Mouse (Mus musculus) thymus, adult 2 months (tissue): ENCODE data around the gene Gm20388. TPM values are rescaled to one million over a fixed set of nuclear protein-coding genes. Genes with fewer than 3 reads are reported as not detected.

ENCODE experiments used
- DNase-seq: peaks from one replicate; pipeline ENCODE4 v3.0.0; 2021
- H3K27ac ChIP-seq: fragments of 200-500 bp; 2 replicates; pipeline ENCODE4 v1.5.1; 2012; ENCODE audit warnings: low read length, control low read depth; ENCODE audit not compliant: control insufficient read depth, insufficient read depth
- H3K27me3 ChIP-seq: fragments of 200-500 bp; 2 replicates; pipeline ENCODE4 v1.6.1; 2012; ENCODE audit warnings: mild to moderate bottlenecking, low read length, moderate library complexity, mixed read lengths; ENCODE audit not compliant: control insufficient read depth, insufficient read depth
- H3K36me3 ChIP-seq: fragments of 200-500 bp; 2 replicates; pipeline ENCODE4 v1.6.1; 2012; ENCODE audit warnings: mild to moderate bottlenecking, low read length, moderate library complexity; ENCODE audit not compliant: control insufficient read depth, insufficient read depth
- H3K4me1 ChIP-seq: fragments of 200-500 bp; replicated peaks from 2 replicates; pipeline ENCODE4 v1.6.1; 2012; ENCODE audit warnings: low read length; ENCODE audit not compliant: control insufficient read depth, insufficient read depth
- H3K4me3 ChIP-seq: fragments of 200-500 bp; 2 replicates; pipeline ENCODE4 v1.5.1; 2012; ENCODE audit warnings: mild to moderate bottlenecking, low read length, control low read depth, moderate library complexity; ENCODE audit not compliant: control insufficient read depth, insufficient read depth
- CTCF ChIP-seq: fragments of 200-500 bp; IDR thresholded peaks from 2 replicates; pipeline ENCODE4 v1.5.1; 2012; ENCODE audit warnings: mild to moderate bottlenecking, control low read depth, low read length, moderate library complexity, borderline replicate concordance; ENCODE audit not compliant: control insufficient read depth, poor library complexity, insufficient read depth; ENCODE audit errors: extremely low read depth
- POLR2A ChIP-seq: fragments of 200-500 bp; IDR thresholded peaks from 2 replicates; pipeline ENCODE4 v1.6.1; 2012; ENCODE audit warnings: mild to moderate bottlenecking, low read length, control low read depth, moderate library complexity; ENCODE audit not compliant: control insufficient read depth, poor library complexity, insufficient read depth; ENCODE audit errors: extremely low read depth
- WGBS: fragments of 180-500 bp; shearing (Covaris S2); methylation state at CpG from one replicate; pipeline ENCODE4 v1.1.7; 2018; 5-methylcytosine and 5-hydroxymethylcytosine counted together
- polyA plus RNA-seq: library from polyadenylated mRNA; depleted of rRNA; stranded (reverse); fragments of >200 nt; gene quantifications from 2 replicates; pipeline ENCODE4 v1.2.3, GENCODE M21; 2012

Gm20388 gene
- polyA plus RNA-seq, 1 experiment, result 103 TPM

- no peak overlapping the region for H3K27ac ChIP-seq
- no peak for TF ChIP-seq POLR2A
- no peak for TF ChIP-seq CTCF
- no peak overlapping the region for H3K4me3 ChIP-seq
- no peak for DNase-seq
- no peaks in the 10 kb centered on the region for H3K27me3 ChIP-seq
- WGBS, result 96% methylated on average over 8 of the region's 8 CpGs
- H3K4me1 ChIP-seq, result no peaks in the 10 kb centered on the region
- H3K36me3 ChIP-seq, result peaks cover 49% of the 10 kb centered on the region
Observed at GRCm38 (mm10) chr8:120580336-120581000, 669.8 kb downstream of the Gm20388 start.

GRCm38 (mm10) chr8:120581329-120581728 lies 670.7 kb downstream of the Gm20388 start:
- no peak for TF ChIP-seq POLR2A
- TF ChIP-seq CTCF, result no peak
- 95% methylated on average over 12 of the region's 12 CpGs for whole genome bisulfite sequencing
- DNase-seq, result no peak
- Histone ChIP-seq H3K27me3 (no peaks in the 10 kb centered on the region), H3K4me1 (peaks cover 6% of the 10 kb centered on the region), H3K36me3 (peaks cover 40% of the 10 kb centered on the region), H3K27ac (no peak overlapping the region), H3K4me3 (no peak overlapping the region)

GRCm38 (mm10) chr8:120581811-120582210 lies 671.2 kb downstream of the Gm20388 start:
- TF ChIP-seq CTCF, result no peak
- TF ChIP-seq POLR2A, result no peak
- H3K4me1 ChIP-seq, result peaks cover 11% of the 10 kb centered on the region
- H3K27ac ChIP-seq, result no peak overlapping the region
- no peaks in the 10 kb centered on the region for H3K27me3 ChIP-seq
- H3K4me3 ChIP-seq, result no peak overlapping the region
- peaks cover 36% of the 10 kb centered on the region for H3K36me3 ChIP-seq
- no peak for DNase-seq
- whole genome bisulfite sequencing, result 95% methylated on average over 8 of the region's 8 CpGs

- 94% methylated on average over 10 of the region's 10 CpGs for WGBS
- H3K36me3 ChIP-seq, result peaks cover under 1% of the 10 kb centered on the region; the same call in 1 of the 2 replicates
- no peak overlapping the region for H3K4me3 ChIP-seq
- DNase-seq, result no peak
- peaks cover 24% of the 10 kb centered on the region for H3K4me1 ChIP-seq
- TF ChIP-seq CTCF, result no peak
- TF ChIP-seq POLR2A, result no peak
- no peak overlapping the region for H3K27ac ChIP-seq
- no peaks in the 10 kb centered on the region for H3K27me3 ChIP-seq
Observed at GRCm38 (mm10) chr8:120585521-120585920, 674.9 kb downstream of the Gm20388 start.

GRCm38 (mm10) chr8:120588908-120589771 lies 678.5 kb downstream of the Gm20388 start, which contains the start of gene Gins2:
Gins2 (minus strand) TSS chr8:120589304.
- WGBS, result under 1% methylated on average over 66 of the region's 67 CpGs
- H3K4me3 ChIP-seq, result peak within 1 kb of the TSS; percentile 59

GRCm38 (mm10) chr8:120589921-120590320 lies 679.3 kb downstream of the Gm20388 start:
- Histone ChIP-seq H3K27ac (no peak overlapping the region), H3K36me3 (no peaks in the 10 kb centered on the region), H3K4me3 (no peak overlapping the region), H3K27me3 (no peaks in the 10 kb centered on the region), H3K4me1 (peaks cover 24% of the 10 kb centered on the region)
- 58% methylated on average over 2 of the region's 2 CpGs for WGBS
- DNase-seq, result no peak
- no peak for TF ChIP-seq CTCF
- no peak for TF ChIP-seq POLR2A

More at GRCm38 (mm10) chr8:120588908-120589771, 678.5 kb downstream of the Gm20388 start, which contains the start of gene Gins2:
- Histone ChIP-seq H3K27me3 (no peaks in the 10 kb centered on the region), H3K4me1 (peaks cover 24% of the 10 kb centered on the region), H3K36me3 (no peaks in the 10 kb centered on the region), H3K27ac (no peak within 1 kb of the TSS)
- peak; percentile 99 for DNase-seq
- TF ChIP-seq CTCF, result no peak
- no peak for TF ChIP-seq POLR2A
